Mouse (Mus musculus): ENCODE results near the gene H2-Q6.
"Not testable (repeated sequence)": the region's sequence is repeated elsewhere in the genome, so short reads cannot be mapped to it uniquely, and the experiment has no call there.

- not testable (repeated sequence) for TF ChIP-seq CTCF, EP300 (IDR thresholded peaks at IDR 0.05; ENCODE audit: low read depth)
Measured at GRCm38 (mm10) chr17:35468936-35469335, 44.3 kb downstream of the H2-Q6 start.

All from heart, postnatal 0 days (tissue).